36 mouse cellular contexts compared by ENCODE assay signal in genomic region chr3:126400726-126401125, GRCm38 (mm10). TPM values are rescaled to one million over a fixed set of nuclear protein-coding genes. Genes with fewer than 3 reads are reported as not detected.
DNase-seq lines count a peak whose midpoint lies in the region; ATAC-seq and TF ChIP-seq lines count a peak whose summit lies in the region.
"Had no signal": no experiment of that assay in that cellular context is flagged by ENCODE, and none has a peak within 500 bp of the region (broad histone marks: within the 10 kb centered on the region; RNA-seq: fewer than 3 reads in every experiment).

No protein-coding gene starts in this region.

- H3K4me2 ChIP-seq in midbrain, embryonic 16.5 days (ENCODE audit: low read length), result no peak overlapping the region
- no peak overlapping the region for H3K4me2 ChIP-seq in intestine, postnatal 0 days (replicated peaks; ENCODE audit: low read depth)
- H3K4me2 ChIP-seq: embryonic facial prominence, embryonic 15.5 days; forebrain, embryonic 12.5 days; hindbrain, embryonic 12.5 days; intestine, embryonic 15.5 days; liver, embryonic 12.5 days; midbrain, embryonic 12.5 days; neural tube, embryonic 13.5 days; stomach, embryonic 15.5 days had no signal

- no peak for ATAC-seq in midbrain, embryonic 16.5 days
- no peak for ATAC-seq in intestine, postnatal 0 days
- ATAC-seq: activated CD4-positive, CD25-positive, alpha-beta regulatory T cell, adult 4 months; forebrain, postnatal 0 days; hindbrain, postnatal 0 days; intestine, embryonic 15.5 days; liver, embryonic 12.5 days; liver, postnatal 0 days had no signal

- no peak overlapping the region for H3K4me3 ChIP-seq in layer of hippocampus, adult 2 months
- H3K4me3 ChIP-seq in midbrain, embryonic 16.5 days (ENCODE audit: low read depth, low read length), result no peak overlapping the region
- no peak overlapping the region for H3K4me3 ChIP-seq in intestine, postnatal 0 days (ENCODE audit: low read depth, low read length)
- H3K4me3 ChIP-seq: embryonic facial prominence, embryonic 10.5 days; embryonic facial prominence, embryonic 15.5 days; forebrain, embryonic 12.5 days; heart, embryonic 10.5 days; hindbrain, embryonic 12.5 days; intestine, embryonic 15.5 days; liver, embryonic 12.5 days; megakaryocyte, embryonic 14.5 days; midbrain, embryonic 12.5 days; neural tube, embryonic 13.5 days; stomach, embryonic 15.5 days had no signal

- H3K27me3 ChIP-seq in midbrain, embryonic 16.5 days (ENCODE audit: control insufficient read depth, insufficient read depth, low read depth, low read length), result no peaks in the 10 kb centered on the region
- H3K27me3 ChIP-seq in intestine, postnatal 0 days (replicated peaks; ENCODE audit: control insufficient read depth, insufficient read depth, low read length), result no peaks in the 10 kb centered on the region
- H3K27me3 ChIP-seq: embryonic facial prominence, embryonic 15.5 days; forebrain, embryonic 12.5 days; hindbrain, embryonic 12.5 days; intestine, embryonic 15.5 days; liver, embryonic 12.5 days; megakaryocyte, embryonic 14.5 days; midbrain, embryonic 12.5 days; neural tube, embryonic 13.5 days; stomach, embryonic 15.5 days had no signal

- H3K4me1 ChIP-seq in midbrain, embryonic 16.5 days (ENCODE audit: control insufficient read depth, insufficient read depth, low read length), result no peaks in the 10 kb centered on the region
- H3K4me1 ChIP-seq in intestine, postnatal 0 days (replicated peaks; ENCODE audit: control insufficient read depth, insufficient read depth, low read length), result no peaks in the 10 kb centered on the region
- H3K4me1 ChIP-seq: embryonic facial prominence, embryonic 10.5 days; embryonic facial prominence, embryonic 15.5 days; forebrain, embryonic 12.5 days; hindbrain, embryonic 12.5 days; intestine, embryonic 15.5 days; liver, embryonic 12.5 days; midbrain, embryonic 12.5 days; neural tube, embryonic 13.5 days; stomach, embryonic 15.5 days had no signal

- H3K36me3 ChIP-seq in midbrain, embryonic 16.5 days (ENCODE audit: control insufficient read depth, insufficient read depth, low read length), result no peaks in the 10 kb centered on the region
- no peaks in the 10 kb centered on the region for H3K36me3 ChIP-seq in intestine, postnatal 0 days (ENCODE audit: control insufficient read depth, insufficient read depth)
- H3K36me3 ChIP-seq: embryonic facial prominence, embryonic 10.5 days; embryonic facial prominence, embryonic 15.5 days; forebrain, embryonic 12.5 days; heart, embryonic 10.5 days; hindbrain, embryonic 12.5 days; intestine, embryonic 15.5 days; liver, embryonic 12.5 days; midbrain, embryonic 12.5 days; neural tube, embryonic 13.5 days; stomach, embryonic 15.5 days had no signal

- peak overlapping the region; percentile 43; the same call in 1 of the 2 replicates for H3K27ac ChIP-seq in layer of hippocampus, adult 2 months
- no peak overlapping the region for H3K27ac ChIP-seq in midbrain, embryonic 16.5 days (ENCODE audit: low read length)
- H3K27ac ChIP-seq in intestine, postnatal 0 days (ENCODE audit: low read depth, low read length), result no peak overlapping the region
- H3K27ac ChIP-seq: embryonic facial prominence, embryonic 10.5 days; embryonic facial prominence, embryonic 15.5 days; forebrain, embryonic 12.5 days; heart, embryonic 10.5 days; hindbrain, embryonic 12.5 days; hindbrain, postnatal 0 days; intestine, embryonic 15.5 days; kidney, postnatal 0 days; liver, embryonic 12.5 days; midbrain, embryonic 12.5 days; neural tube, embryonic 13.5 days; stomach, embryonic 15.5 days had no signal

- H3K9me3 ChIP-seq in midbrain, embryonic 16.5 days (replicated peaks; ENCODE audit: control insufficient read depth, low read length, poor library complexity, severe bottlenecking), result no peaks in the 10 kb centered on the region
- H3K9me3 ChIP-seq in intestine, postnatal 0 days (ENCODE audit: control insufficient read depth), result no peaks in the 10 kb centered on the region
- H3K9me3 ChIP-seq: embryonic facial prominence, embryonic 10.5 days; embryonic facial prominence, embryonic 15.5 days; forebrain, embryonic 12.5 days; heart, embryonic 10.5 days; hindbrain, embryonic 12.5 days; intestine, embryonic 15.5 days; liver, embryonic 12.5 days; megakaryocyte, embryonic 14.5 days; midbrain, embryonic 12.5 days; neural tube, embryonic 13.5 days; stomach, embryonic 15.5 days had no signal

- WGBS in midbrain, embryonic 16.5 days, result 86% methylated on average over 4 of the region's 4 CpGs
- 65% methylated on average over 4 of the region's 4 CpGs for WGBS in intestine, postnatal 0 days

- no peak for TF ChIP-seq CTCF in layer of hippocampus, adult 2 months (conservative IDR thresholded peaks at IDR 0.05)
- TF ChIP-seq CTCF in intestine, postnatal 0 days (IDR thresholded peaks at IDR 0.05; ENCODE audit: low read depth), result no peak

- H3K9ac ChIP-seq in midbrain, embryonic 16.5 days (ENCODE audit: low read depth, low read length), result no peak overlapping the region
- no peak overlapping the region for H3K9ac ChIP-seq in intestine, postnatal 0 days (ENCODE audit: low read depth, low read length)
- H3K9ac ChIP-seq: embryonic facial prominence, embryonic 15.5 days; forebrain, embryonic 12.5 days; forebrain, postnatal 0 days; hindbrain, embryonic 12.5 days; intestine, embryonic 15.5 days; liver, embryonic 12.5 days; liver, postnatal 0 days; midbrain, embryonic 12.5 days; neural tube, embryonic 13.5 days; stomach, embryonic 15.5 days had no signal

- intact Hi-C loops in left cerebral cortex, postnatal 25 days (cut with DNase I), result loop anchor here (5.0 to 10.0 kb wide), 3 partner anchors 386 to 553 kb away; no protein-coding TSS in a partner anchor

- DNase-seq in layer of hippocampus, adult 2 months (ENCODE audit: low spot score in 2 of 2), result no peak
- no peak for DNase-seq in layer of hippocampus, postnatal 10 days (ENCODE audit: low spot score in 2 of 2)
- peak; percentile 48 for DNase-seq in right cerebral cortex, adult 18-20 months
- DNase-seq in right cerebral cortex, postnatal 14 days, result no peak
- peak; percentile 39 to 71 for DNase-seq in left cerebral cortex, postnatal 25 days (ENCODE audit: low spot score in 2 of 2)
- DNase-seq in right cerebral cortex, postnatal 36 days (ENCODE audit: low spot score in 2 of 2), result peak; percentile 30 to 40
- DNase-seq: adrenal gland, adult 2 months; adrenal gland, postnatal 36 days; B cell, adult 2 months; cerebellum, adult 2 months; cerebellum, postnatal 25 days; gastrocnemius, postnatal 10 days; heart, postnatal 36 days; kidney, adult 8-10 months; kidney, postnatal 4 days; liver, postnatal 0 days; lung, postnatal 4 days; thymus, postnatal 14 days had no signal

RNA-seq across cellular contexts. Expression of gene Arsj, which starts 37.2 kb away (rescaled TPM):
- 1 to 10 TPM; 4.2 to 4.3 TPM for total RNA-seq in layer of hippocampus, adult 2 months (2021)
- total RNA-seq in layer of hippocampus, postnatal 10 days (2021), result 1 to 10 TPM in 1 of 2 experiments, under 1 TPM in 1; 0.98 to 1.1 TPM
- total RNA-seq in left cerebral cortex, postnatal 25 days (2021), result 1 to 10 TPM; 2.1 to 2.5 TPM
- 0.24 and 0.45 TPM in 2 replicates for polyA plus RNA-seq in midbrain, embryonic 16.5 days (2015; fragmentation: Nextera tagmentation; extraction: Ambion mirVana)
- 0.68 and 0.71 TPM in 2 replicates for polyA plus RNA-seq in intestine, postnatal 0 days (2015; fragmentation: Nextera tagmentation; extraction: Ambion mirVana)
- total RNA-seq: granulocyte monocyte progenitor cell, adult 5-6 weeks had no signal
- polyA plus RNA-seq: activated CD4-positive, CD25-positive, alpha-beta regulatory T cell, adult 4 months; heart, embryonic 10.5 days; liver, embryonic 12.5 days; liver, postnatal 0 days had no signal

Comparison
In these comparisons a context has a peak if more than half of its experiments do, and no peak if none do; other contexts are left out.
1. DNase-seq: peak in right cerebral cortex, adult 18-20 months (single experiment), left cerebral cortex, postnatal 25 days (2 of 2) and right cerebral cortex, postnatal 36 days (2 of 2); none in layer of hippocampus, adult 2 months (0 of 2), layer of hippocampus, postnatal 10 days (0 of 2) and right cerebral cortex, postnatal 14 days (single experiment).